Mouse (Mus musculus) midbrain, embryonic 13.5 days (tissue): ENCODE measurements at regions not wholly inside any gene's neighbourhood (a gene's known extent, or its start where the extent isn't known, plus 50 kb on each side); places are given as distances from the start of the nearest gene placed in this dataset.

ENCODE experiments used
- ATAC-seq: fragments of 200-750 bp; cut with Nextera tagmentation; 2 replicates; pipeline ENCODE4 v1.8.0; 2017; ENCODE audit warnings: mild to moderate bottlenecking, moderate TSS enrichment, moderate library complexity
- H3K27ac ChIP-seq: fragments of 300-500 bp; sonication (generic); 2 replicates; pipeline ENCODE4 v1.5.1; 2015; ENCODE audit warnings: inconsistent platforms, mild to moderate bottlenecking, moderate library complexity
- H3K27me3 ChIP-seq: fragments of 300-500 bp; sonication (generic); 2 replicates; pipeline ENCODE4 v1.6.1; 2015; ENCODE audit warnings: mild to moderate bottlenecking, inconsistent platforms
- H3K36me3 ChIP-seq: fragments of 300-500 bp; sonication (generic); 2 replicates; pipeline ENCODE4 v1.6.1; 2015; ENCODE audit warnings: mild to moderate bottlenecking, inconsistent platforms
- H3K4me1 ChIP-seq: fragments of 300-500 bp; sonication (generic); replicated peaks from 2 replicates; pipeline ENCODE4 v1.6.1; 2015; ENCODE audit warnings: inconsistent platforms
- H3K4me2 ChIP-seq: fragments of 300-500 bp; sonication (generic); replicated peaks from 2 replicates; pipeline ENCODE4 v1.6.1; 2015; ENCODE audit warnings: moderate library complexity, mild to moderate bottlenecking, inconsistent platforms
- H3K4me3 ChIP-seq: fragments of 300-500 bp; sonication (generic); replicated peaks from 2 replicates; pipeline ENCODE4 v1.5.1; 2015; ENCODE audit warnings: mild to moderate bottlenecking, inconsistent platforms
- H3K9ac ChIP-seq: fragments of 300-500 bp; sonication (generic); replicated peaks from 2 replicates; pipeline ENCODE4 v1.6.1; 2015; ENCODE audit warnings: mild to moderate bottlenecking, inconsistent platforms
- H3K9me3 ChIP-seq: fragments of 300-500 bp; sonication (generic); 2 replicates; pipeline ENCODE4 v1.6.1; 2016; ENCODE audit warnings: mild to moderate bottlenecking, inconsistent platforms
- WGBS: fragments of 180-500 bp; shearing (Covaris S2); methylation state at CpG from one replicate; pipeline ENCODE4 v1.1.7; 2015; 5-methylcytosine and 5-hydroxymethylcytosine counted together

GRCm38 (mm10) chr5:142329724-142330520 is 71.4 kb upstream of the Foxk1 start:
- ATAC-seq, result no peak
- Histone ChIP-seq H3K9me3 (no peaks in the 10 kb centered on the region), H3K4me2 (no peak overlapping the region), H3K36me3 (no peaks in the 10 kb centered on the region), H3K27me3 (no peaks in the 10 kb centered on the region), H3K4me3 (no peak overlapping the region), H3K9ac (no peak overlapping the region), H3K4me1 (no peaks in the 10 kb centered on the region), H3K27ac (no peak overlapping the region)
- WGBS, result 90% methylated on average over 7 of the region's 7 CpGs

GRCm38 (mm10) chr5:142332744-142333143 is 68.6 kb upstream of the Foxk1 start:
- Histone ChIP-seq H3K36me3 (no peaks in the 10 kb centered on the region), H3K4me3 (no peak overlapping the region), H3K4me1 (no peaks in the 10 kb centered on the region), H3K9ac (no peak overlapping the region), H3K27ac (no peak overlapping the region), H3K4me2 (no peak overlapping the region), H3K27me3 (no peaks in the 10 kb centered on the region), H3K9me3 (no peaks in the 10 kb centered on the region)
- ATAC-seq, result no peak
- WGBS, result 54% methylated on average over 9 of the region's 9 CpGs

GRCm38 (mm10) chr5:142337436-142337835 is 63.9 kb upstream of the Foxk1 start:
- H3K4me3 ChIP-seq, result no peak overlapping the region
- no peaks in the 10 kb centered on the region for H3K9me3 ChIP-seq
- 86% methylated on average over 6 of the region's 6 CpGs for whole genome bisulfite sequencing
- ATAC-seq, result no peak
- no peak overlapping the region for H3K9ac ChIP-seq
- no peak overlapping the region for H3K27ac ChIP-seq
- no peak overlapping the region for H3K4me2 ChIP-seq
- no peaks in the 10 kb centered on the region for H3K27me3 ChIP-seq
- no peaks in the 10 kb centered on the region for H3K4me1 ChIP-seq
- H3K36me3 ChIP-seq, result no peaks in the 10 kb centered on the region

- Histone ChIP-seq H3K9ac (no peak overlapping the region), H3K27me3 (no peaks in the 10 kb centered on the region), H3K9me3 (no peaks in the 10 kb centered on the region), H3K36me3 (no peaks in the 10 kb centered on the region), H3K4me3 (no peak overlapping the region), H3K27ac (no peak overlapping the region), H3K4me1 (no peaks in the 10 kb centered on the region), H3K4me2 (no peak overlapping the region)
- 81% methylated on average over 11 of the region's 11 CpGs for WGBS
- no peak for ATAC-seq
These were observed 63.2 kb upstream of the Foxk1 start for GRCm38 (mm10) chr5:142338051-142338450.

- WGBS, result 67% methylated on average over 14 of the region's 14 CpGs
These were observed 60.9 kb upstream of the Foxk1 start for GRCm38 (mm10) chr5:142340205-142341025.

GRCm38 (mm10) chr5:142341026-142341432 is 60.3 kb upstream of the Foxk1 start:
- Histone ChIP-seq H3K27me3 (no peaks in the 10 kb centered on the region), H3K9ac (no peak overlapping the region), H3K27ac (no peak overlapping the region), H3K4me1 (no peaks in the 10 kb centered on the region), H3K4me2 (no peak overlapping the region), H3K9me3 (no peaks in the 10 kb centered on the region), H3K36me3 (no peaks in the 10 kb centered on the region), H3K4me3 (no peak overlapping the region)
- ATAC-seq, result no peak
- 57% methylated on average over 3 of the region's 3 CpGs for WGBS

More at GRCm38 (mm10) chr5:142340205-142341025, 60.9 kb upstream of the Foxk1 start:
- no peaks in the 10 kb centered on the region for H3K36me3 ChIP-seq
- H3K9ac ChIP-seq, result no peak overlapping the region
- no peaks in the 10 kb centered on the region for H3K27me3 ChIP-seq
- no peak overlapping the region for H3K27ac ChIP-seq
- H3K4me2 ChIP-seq, result no peak overlapping the region
- no peak overlapping the region for H3K4me3 ChIP-seq
- H3K4me1 ChIP-seq, result no peaks in the 10 kb centered on the region
- H3K9me3 ChIP-seq, result no peaks in the 10 kb centered on the region
- ATAC-seq, result no peak

GRCm38 (mm10) chr5:142346454-142346853 is 54.8 kb upstream of the Foxk1 start:
- Histone ChIP-seq H3K4me1 (no peaks in the 10 kb centered on the region), H3K27me3 (no peaks in the 10 kb centered on the region), H3K4me2 (no peak overlapping the region), H3K27ac (no peak overlapping the region), H3K9ac (no peak overlapping the region), H3K4me3 (no peak overlapping the region), H3K36me3 (no peaks in the 10 kb centered on the region), H3K9me3 (peaks cover 10% of the 10 kb centered on the region)
- 88% methylated on average over 1 of the region's 1 CpGs for WGBS
- ATAC-seq, result no peak

- H3K9ac ChIP-seq, result no peak overlapping the region
- H3K27me3 ChIP-seq, result no peaks in the 10 kb centered on the region
- no peaks in the 10 kb centered on the region for H3K4me1 ChIP-seq
- WGBS, result 59% methylated on average over 5 of the region's 5 CpGs
- no peak overlapping the region for H3K27ac ChIP-seq
- H3K4me3 ChIP-seq, result no peak overlapping the region
- no peak overlapping the region for H3K4me2 ChIP-seq
- no peak for ATAC-seq
- H3K36me3 ChIP-seq, result no peaks in the 10 kb centered on the region
- peaks cover 10% of the 10 kb centered on the region for H3K9me3 ChIP-seq
These were observed 50.7 kb upstream of the Foxk1 start for GRCm38 (mm10) chr5:142350574-142350973.
